Mouse (Mus musculus) CH12.LX (cell line): ENCODE measurements around the gene Prrxl1.

Source experiments
- CHD2 ChIP-seq: IDR thresholded peaks from 2 replicates; pipeline ENCODE4 v1.6.1; 2011; ENCODE audit warnings: low read length, improper control_type of control experiment
- JUN ChIP-seq: IDR thresholded peaks from 2 replicates; pipeline ENCODE4 v1.6.1; 2011; ENCODE audit warnings: low read depth, mild to moderate bottlenecking, low read length, improper control_type of control experiment, moderate library complexity; ENCODE audit not compliant: insufficient read depth
- MEF2A ChIP-seq: IDR thresholded peaks from 2 replicates; pipeline ENCODE4 v1.6.1; 2014; ENCODE audit warnings: low read depth, mild to moderate bottlenecking, inconsistent platforms, low read length, improper control_type of control experiment, borderline replicate concordance
- POLR2A ChIP-seq: IDR thresholded peaks from 2 replicates; pipeline ENCODE4 v1.6.1; 2011; ENCODE audit warnings: low read depth, mild to moderate bottlenecking, improper control_type of control experiment, low read length
- ZC3H11A ChIP-seq: IDR thresholded peaks from 2 replicates; pipeline ENCODE4 v1.6.1; 2012; ENCODE audit warnings: low read depth, mild to moderate bottlenecking, inconsistent platforms, low read length, improper control_type of control experiment

DNA sequence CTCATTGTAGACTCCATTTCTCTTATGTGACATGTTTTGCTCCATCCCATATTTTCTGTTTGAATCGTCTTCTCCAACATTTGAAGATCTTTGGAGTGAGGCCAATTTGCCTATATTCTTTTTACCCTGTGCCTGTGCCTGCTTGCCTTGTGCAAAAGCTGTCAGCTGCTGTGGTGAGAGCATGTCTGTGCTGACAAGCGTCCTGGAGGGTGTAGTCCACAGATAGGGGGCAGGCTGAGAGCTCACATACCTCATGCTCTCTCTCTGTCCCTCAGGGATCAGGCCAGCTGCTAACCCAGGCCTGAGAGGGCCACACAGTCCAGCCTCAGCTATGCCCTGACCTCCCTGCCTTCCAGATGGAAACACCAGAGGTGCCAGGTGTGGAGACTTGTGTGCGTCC is 74.0 kb downstream of the Prrxl1 start:
- TF ChIP-seq MEF2A (no peak), JUN (no peak), CHD2 (no peak), POLR2A (no peak), ZC3H11A (no peak)
